8 mouse cellular contexts compared by ENCODE assay signal in the genomic region with DNA sequence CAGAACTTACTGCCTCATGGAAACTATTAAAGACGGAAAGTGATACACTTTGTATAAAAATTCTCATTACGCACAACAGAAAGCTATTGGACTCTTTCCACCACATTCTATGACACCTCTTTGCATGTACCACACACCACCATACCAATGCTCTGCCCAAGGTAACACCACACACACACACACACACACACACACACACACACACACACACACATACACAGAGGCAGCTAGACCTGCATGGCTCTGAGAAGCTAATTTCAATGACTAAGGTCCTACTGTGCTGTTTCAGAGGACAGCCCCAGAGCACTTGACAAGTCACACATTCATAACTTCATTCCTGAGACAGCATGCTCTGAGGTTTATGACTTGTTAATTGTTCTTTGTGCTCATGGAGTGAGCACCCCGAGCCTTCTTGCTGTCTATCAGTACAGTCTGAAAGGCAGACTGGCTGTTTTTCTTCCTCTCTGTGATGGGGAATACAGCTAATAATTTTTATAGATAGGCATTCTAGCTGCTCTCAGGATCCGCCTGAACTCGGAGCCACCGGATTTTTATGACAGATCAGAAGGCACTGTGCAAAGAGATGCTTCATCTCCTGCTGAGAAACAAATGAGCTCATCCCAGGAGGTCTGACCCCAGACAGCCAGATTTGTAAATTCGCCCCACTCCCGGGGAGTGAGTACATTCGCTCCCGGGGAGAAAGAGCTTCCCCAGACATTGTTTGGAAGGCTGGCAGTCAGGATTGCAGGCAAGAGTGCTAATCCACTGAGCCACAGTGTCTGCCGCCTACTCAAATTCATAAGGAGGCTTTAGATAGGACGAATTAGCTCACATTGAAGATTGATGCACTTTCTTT.
DNase-seq lines count a peak whose midpoint lies in the region; ATAC-seq and TF ChIP-seq lines count a peak whose summit lies in the region.
"Had no signal": no experiment of that assay in that cellular context is flagged by ENCODE, and none has a peak within 500 bp of the region (broad histone marks: within the 10 kb centered on the region; RNA-seq: fewer than 3 reads in every experiment).

No protein-coding gene starts in this region.

- POLR2A ChIA-PET in Patski (lab: Charles Lee), result interaction anchor here (0.6 kb wide), 1 partner anchor 165 kb away, joined by 3 read pairs; no protein-coding TSS in a partner anchor

- WGBS in embryonic facial prominence, embryonic 15.5 days, result 14% methylated on average over 12 of the region's 12 CpGs
- WGBS in hindbrain, embryonic 16.5 days, result 19% methylated on average over 12 of the region's 12 CpGs

- no peak overlapping the region for H3K4me3 ChIP-seq in embryonic facial prominence, embryonic 15.5 days (replicated peaks)
- H3K4me3 ChIP-seq in hindbrain, embryonic 16.5 days (ENCODE audit: low read length), result no peak overlapping the region

- H3K9ac ChIP-seq in embryonic facial prominence, embryonic 15.5 days, result no peak overlapping the region
- no peak overlapping the region; the same call in 1 of the 2 replicates for H3K9ac ChIP-seq in hindbrain, embryonic 16.5 days (ENCODE audit: low read depth, low read length)

- peak; percentile 88 for ATAC-seq in Patski
- ATAC-seq in embryonic facial prominence, embryonic 15.5 days (ENCODE audit: insufficient number of reproducible peaks, low FRiP score, low TSS enrichment, low read depth), result no peak
- peak; percentile 41 for ATAC-seq in hindbrain, embryonic 16.5 days

- no peak overlapping the region for H3K27ac ChIP-seq in embryonic facial prominence, embryonic 15.5 days (replicated peaks)
- no peak overlapping the region; the same call in 1 of the 2 replicates for H3K27ac ChIP-seq in hindbrain, embryonic 16.5 days (ENCODE audit: low read depth, low read length)

- H3K9me3 ChIP-seq in embryonic facial prominence, embryonic 15.5 days (replicated peaks), result no peaks in the 10 kb centered on the region
- no peaks in the 10 kb centered on the region for H3K9me3 ChIP-seq in hindbrain, embryonic 16.5 days (ENCODE audit: control insufficient read depth, low read length)

- peaks cover 5% of the 10 kb centered on the region for H3K4me1 ChIP-seq in embryonic facial prominence, embryonic 15.5 days
- peaks cover 3% of the 10 kb centered on the region; the same call in 1 of the 2 replicates for H3K4me1 ChIP-seq in hindbrain, embryonic 16.5 days (ENCODE audit: control insufficient read depth, insufficient read depth, low read depth, low read length)

- TF ChIP-seq CTCF in Patski (IDR thresholded peaks at IDR 0.05), result no peak

- 0 out of 2 replicates have a peak overlapping the region, but pooled peaks have one; percentile 8 for H3K4me2 ChIP-seq in embryonic facial prominence, embryonic 15.5 days (replicated peaks)
- H3K4me2 ChIP-seq in hindbrain, embryonic 16.5 days (ENCODE audit: low read length), result 0 out of 2 replicates have a peak overlapping the region, but pooled peaks have one; percentile 3

- H3K36me3 ChIP-seq in embryonic facial prominence, embryonic 15.5 days, result no peaks in the 10 kb centered on the region
- H3K36me3 ChIP-seq in hindbrain, embryonic 16.5 days (ENCODE audit: control insufficient read depth, insufficient read depth, low read length), result no peaks in the 10 kb centered on the region

- DNase-seq in ES-CJ7 (ENCODE audit: low read depth, low spot score) (peak; percentile 78), Patski (ENCODE audit: low read depth, low spot score) (peak; percentile 33)
- no peak for DNase-seq in thymus, adult 18-20 months
- no peak for DNase-seq in adrenal gland, adult (ENCODE audit: inconsistent age in 2 of 2, low spot score in 1 of 2)
- DNase-seq in ovary, postnatal 10 days (ENCODE audit: low spot score), result no peak
- DNase-seq: kidney, adult 8-10 months had no signal

- in situ Hi-C loops in Patski (cut with MboI; ENCODE audit: low pct_unique_long_range_greater_than_20kb), result no loop called here

- no peaks in the 10 kb centered on the region for H3K27me3 ChIP-seq in Patski
- H3K27me3 ChIP-seq in embryonic facial prominence, embryonic 15.5 days, result peaks cover 6% of the 10 kb centered on the region; the same call in 1 of the 2 replicates
- no peaks in the 10 kb centered on the region for H3K27me3 ChIP-seq in hindbrain, embryonic 16.5 days (replicated peaks; ENCODE audit: control insufficient read depth, insufficient read depth, low read length)

- CTCF ChIA-PET in Patski (lab: Charles Lee), result no interaction called here

Comparison
In these comparisons a context has a peak if more than half of its experiments do, and no peak if none do; other contexts are left out.
1. DNase-seq: peak in ES-CJ7 (single experiment) and Patski (single experiment); none in thymus, adult 18-20 months (0 of 2), adrenal gland, adult (0 of 2) and ovary, postnatal 10 days (single experiment).